Mouse (Mus musculus) urinary bladder, postnatal 10 days (tissue): ENCODE data around the gene Olfr826.
"Not testable (repeated sequence)": the region's sequence is repeated elsewhere in the genome, so short reads cannot be mapped to it uniquely, and the experiment has no call there.

Source experiments
- DNase-seq: peaks from one replicate; pipeline ENCODE4 v3.0.0; 2022; ENCODE audit warnings: low spot score

Gene Olfr826

DNA sequence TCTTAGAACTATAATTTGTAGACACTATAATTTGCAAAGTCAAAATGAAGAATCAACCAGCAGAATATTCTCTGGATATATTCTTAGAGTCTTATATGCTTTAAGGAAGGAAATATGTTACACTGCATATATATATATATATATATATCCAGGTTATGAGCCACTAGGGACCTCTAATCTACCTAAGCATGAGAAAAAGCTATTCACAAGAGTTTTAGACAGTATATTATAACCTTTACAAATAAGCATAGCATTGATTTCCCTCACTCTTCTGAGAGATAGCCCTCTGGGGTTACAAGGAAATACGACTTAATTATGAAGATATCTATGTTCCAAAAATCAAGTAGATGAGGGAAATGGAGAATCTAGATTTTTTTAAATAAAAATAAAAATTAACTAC is at the start of gene Olfr826:
Gene Olfr826 (minus strand): TSS at position 101 of the 400 bp plus-strand sequence.
- DNase-seq = no peak

DNA sequence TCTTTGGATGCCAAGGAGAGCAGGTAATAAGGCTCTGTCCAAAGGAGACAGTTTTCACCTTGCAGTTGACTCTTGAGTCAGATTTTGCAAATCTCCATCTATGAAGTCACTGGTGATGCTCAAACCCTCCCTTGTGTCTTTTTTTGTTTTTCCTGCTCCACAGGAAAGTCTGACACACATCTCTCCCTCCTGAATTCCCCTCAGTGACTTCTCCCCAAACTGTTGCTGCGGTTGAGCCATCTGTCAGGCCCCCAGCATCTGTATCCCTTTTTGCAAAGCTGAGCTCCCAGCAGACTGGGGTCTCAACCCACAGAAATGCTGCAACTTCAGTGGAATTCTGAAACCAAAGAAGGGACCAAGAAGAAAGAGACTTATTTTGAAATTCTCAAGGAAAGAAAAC is 48.1 kb upstream of the Olfr826 start:
- DNase-seq = no peak

DNA sequence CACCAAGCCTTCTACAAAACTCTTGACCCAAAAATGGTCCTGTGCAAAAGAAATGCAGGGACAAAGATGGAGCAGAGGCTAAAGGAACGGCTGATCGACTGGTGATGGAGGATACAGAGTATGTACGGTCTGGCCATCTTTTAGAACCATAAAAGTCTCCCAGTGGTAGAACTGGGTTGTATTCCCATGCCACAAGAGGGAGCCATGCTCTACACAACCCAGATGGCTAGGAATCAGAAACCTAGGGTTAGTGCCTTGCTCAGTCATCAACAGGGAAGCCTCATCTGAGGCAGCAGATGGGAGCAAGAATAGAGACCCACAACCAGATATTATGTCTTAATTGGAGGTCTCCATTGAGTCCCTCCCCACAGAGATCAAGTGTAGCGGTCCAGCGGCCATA is 45.6 kb upstream of the Olfr826 start:
- DNase-seq = no peak

DNA sequence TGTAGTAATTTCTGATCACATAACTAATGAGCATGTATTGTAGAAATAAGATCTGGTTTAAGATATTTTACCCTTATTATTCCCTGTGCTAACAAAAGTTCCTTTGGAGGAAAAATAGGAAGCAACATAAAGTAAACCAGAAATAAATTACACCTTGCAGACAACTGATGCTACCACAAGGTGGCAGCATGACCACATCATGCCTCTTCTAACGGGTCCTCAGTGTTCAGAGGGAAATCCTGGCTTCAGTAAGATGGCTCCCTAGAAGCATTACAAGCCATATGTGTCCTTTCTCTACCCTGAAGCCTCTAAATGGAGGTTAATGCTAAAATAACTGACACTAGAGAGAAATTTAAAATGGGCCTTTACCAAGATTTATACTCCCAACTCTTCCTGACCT is 44.3 kb upstream of the Olfr826 start:
- DNase-seq = no peak

DNA sequence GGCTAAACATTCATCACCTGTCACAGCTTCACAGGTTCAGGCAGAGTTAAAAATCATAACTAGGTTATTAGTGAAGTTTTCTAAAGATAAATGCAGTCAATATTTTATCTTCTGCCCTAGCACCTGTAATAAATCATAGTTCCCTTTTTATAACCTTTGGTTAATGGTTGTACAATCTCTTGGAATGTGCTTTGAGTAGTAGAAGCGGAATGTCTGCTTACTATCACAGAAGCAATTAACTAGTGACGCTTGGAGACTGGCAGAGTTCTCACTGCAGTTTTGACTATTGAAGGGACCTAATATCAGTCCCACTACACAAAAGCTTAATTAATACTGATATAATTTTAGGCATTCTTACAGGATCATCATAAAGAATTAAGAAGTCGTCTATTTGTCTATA is 41.0 kb upstream of the Olfr826 start:
- no peak for DNase-seq

DNA sequence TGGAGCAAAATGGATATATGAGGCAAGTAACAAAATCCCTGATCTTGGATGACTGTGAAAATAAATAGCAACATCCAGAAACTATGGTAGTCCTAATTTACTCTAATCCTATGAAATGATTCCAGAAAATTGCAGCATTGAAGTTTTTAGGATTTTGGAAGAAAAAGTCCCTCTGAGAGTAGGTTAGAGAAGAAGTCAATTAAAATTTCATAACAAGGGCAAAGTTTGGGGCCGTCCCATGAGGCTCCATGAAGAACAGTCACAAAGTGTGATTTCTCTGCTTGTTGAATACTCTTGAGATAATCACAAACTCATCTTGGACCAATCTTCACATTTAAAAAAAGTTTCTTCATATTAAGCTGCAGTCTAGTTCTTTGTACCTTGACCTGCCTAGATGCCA is 30.3 kb upstream of the Olfr826 start, which contains the start of gene Olfr827:
Gene Olfr827 (minus strand): TSS at position 101 of the 400 bp plus-strand sequence.
- DNase-seq = no peak

DNA sequence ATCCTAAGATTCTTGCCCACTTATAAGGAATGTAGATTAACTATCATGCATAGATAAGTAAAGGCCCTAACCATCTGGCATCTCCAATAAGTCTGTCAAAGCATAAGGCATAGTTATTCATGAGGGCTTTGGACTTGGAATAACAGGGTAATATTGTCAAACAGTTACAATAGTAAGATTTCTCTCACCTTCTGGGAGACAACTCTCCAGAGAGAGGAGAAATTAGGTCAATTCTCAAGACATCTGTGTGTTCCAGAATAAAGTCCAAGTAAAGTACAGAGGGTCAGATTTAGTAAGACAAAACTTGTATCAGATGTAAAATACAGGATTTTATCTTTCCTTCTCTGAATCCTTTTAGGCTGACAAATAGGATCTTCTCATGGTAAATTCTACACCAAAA is 17.3 kb downstream of the Olfr826 start, which contains the start of gene Olfr825:
Gene Olfr825 (minus strand): TSS at position 101 of the 400 bp plus-strand sequence.
- no peak for DNase-seq

DNA sequence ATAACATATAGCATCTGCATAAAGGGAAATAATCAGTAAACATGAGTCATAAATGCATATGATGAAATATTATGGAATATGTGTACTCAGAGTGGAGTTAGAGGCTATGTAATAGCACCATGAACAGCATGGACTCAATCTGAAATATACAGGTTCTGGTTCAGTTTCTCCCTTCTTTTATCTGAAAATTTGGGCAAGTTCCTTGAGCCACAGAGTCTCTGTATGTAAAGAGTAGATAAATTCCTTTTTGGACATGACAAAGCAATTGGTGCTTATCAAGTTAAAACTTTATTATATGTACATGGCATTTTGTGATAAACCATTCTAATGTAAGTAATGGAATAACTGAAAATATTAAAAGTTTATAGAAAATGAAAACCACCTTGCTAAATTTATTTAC is 18.8 kb downstream of the Olfr826 start:
- no peak for DNase-seq

DNA sequence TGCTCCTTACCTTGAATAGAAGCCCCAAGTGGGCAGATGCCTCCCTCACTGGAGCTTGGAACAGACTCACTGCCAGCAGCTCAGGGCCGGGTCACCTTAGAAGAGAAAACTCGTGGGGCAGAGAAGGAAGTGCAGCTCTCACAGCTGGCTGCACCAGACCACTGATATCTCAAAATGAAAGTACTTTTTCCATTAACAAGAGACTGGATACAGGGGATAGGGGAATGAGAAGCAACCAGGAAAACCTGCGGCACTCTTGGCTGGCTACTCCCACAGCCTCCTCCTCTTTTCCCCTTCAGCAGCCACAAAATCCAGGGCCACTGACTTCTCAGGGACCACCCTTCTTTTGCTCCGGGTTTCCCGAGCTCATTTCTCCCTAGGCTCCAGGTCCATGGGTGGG is 39.9 kb downstream of the Olfr826 start:
- no peak for DNase-seq

DNA sequence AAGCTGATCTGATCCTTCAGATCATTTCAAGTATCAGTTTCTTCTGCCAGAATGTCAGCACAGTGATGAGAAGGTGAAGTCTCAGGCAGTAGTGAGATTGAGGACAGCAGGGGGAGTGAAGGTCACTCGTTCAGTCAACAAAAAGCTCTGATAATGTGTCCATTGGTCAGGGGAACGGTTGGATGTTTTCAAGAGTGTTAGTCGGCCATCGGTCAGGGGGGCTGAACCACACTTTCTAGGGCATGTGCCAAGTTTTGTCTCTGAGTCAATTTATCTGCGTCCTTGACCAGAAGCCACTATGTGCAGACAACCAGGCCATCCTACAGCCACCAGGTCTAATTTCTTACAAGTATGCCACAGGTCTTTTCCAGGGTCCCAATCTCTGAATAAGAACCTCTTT is 41.5 kb downstream of the Olfr826 start:
- not testable (repeated sequence) for DNase-seq

DNA sequence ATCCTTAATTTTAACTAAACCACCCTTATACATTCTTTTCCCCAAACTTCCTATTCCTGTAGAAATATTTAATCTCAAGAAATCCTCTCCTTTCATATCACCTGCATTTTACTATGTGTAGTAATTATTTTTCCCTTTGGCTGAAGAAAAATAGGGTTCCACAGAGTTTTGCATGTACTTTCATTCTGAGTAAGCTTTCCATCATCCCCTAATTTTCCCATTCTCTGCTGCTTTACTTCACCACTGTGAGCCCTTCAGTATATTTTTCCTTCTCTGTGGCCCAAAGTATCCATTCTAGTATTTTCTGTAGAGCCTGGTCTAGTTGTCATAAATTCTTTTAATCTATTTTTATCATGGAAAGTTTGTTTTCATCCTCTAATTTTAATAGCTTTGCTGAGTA is 49.2 kb downstream of the Olfr826 start:
- DNase-seq = no peak

DNA sequence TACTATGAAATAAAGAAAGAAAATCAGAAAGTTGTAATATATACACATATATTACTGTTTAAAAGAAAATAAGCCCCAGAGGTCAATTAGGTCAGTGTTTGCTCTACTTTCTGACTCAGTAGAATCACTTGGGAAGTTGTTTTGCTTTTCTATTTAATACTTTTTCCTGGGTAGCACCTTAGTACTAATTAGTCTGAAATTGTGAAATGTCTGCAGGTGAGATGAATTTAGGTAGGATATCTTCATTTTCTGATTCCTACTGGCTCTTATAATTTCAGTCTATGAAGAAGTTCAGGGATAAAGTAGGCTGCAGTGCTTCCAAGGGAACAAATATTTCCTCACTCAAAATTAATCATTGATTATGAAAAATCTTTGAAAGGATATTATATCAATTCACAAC is 54.1 kb downstream of the Olfr826 start, which contains the start of gene Olfr824:
Gene Olfr824 (minus strand): TSS at position 101 of the 400 bp plus-strand sequence.
- not testable (repeated sequence) for DNase-seq
